Mouse (Mus musculus): Measurements from ENCODE around the gene Grhpr. TPM values are rescaled to one million over a fixed set of nuclear protein-coding genes. Genes with fewer than 3 reads are reported as not detected.
"Not testable (repeated sequence)": the region's sequence is repeated elsewhere in the genome, so short reads cannot be mapped to it uniquely, and the experiment has no call there.

The Grhpr gene
- polyA plus RNA-seq, 1 experiment from 2014 or later: 102 TPM

DNA sequence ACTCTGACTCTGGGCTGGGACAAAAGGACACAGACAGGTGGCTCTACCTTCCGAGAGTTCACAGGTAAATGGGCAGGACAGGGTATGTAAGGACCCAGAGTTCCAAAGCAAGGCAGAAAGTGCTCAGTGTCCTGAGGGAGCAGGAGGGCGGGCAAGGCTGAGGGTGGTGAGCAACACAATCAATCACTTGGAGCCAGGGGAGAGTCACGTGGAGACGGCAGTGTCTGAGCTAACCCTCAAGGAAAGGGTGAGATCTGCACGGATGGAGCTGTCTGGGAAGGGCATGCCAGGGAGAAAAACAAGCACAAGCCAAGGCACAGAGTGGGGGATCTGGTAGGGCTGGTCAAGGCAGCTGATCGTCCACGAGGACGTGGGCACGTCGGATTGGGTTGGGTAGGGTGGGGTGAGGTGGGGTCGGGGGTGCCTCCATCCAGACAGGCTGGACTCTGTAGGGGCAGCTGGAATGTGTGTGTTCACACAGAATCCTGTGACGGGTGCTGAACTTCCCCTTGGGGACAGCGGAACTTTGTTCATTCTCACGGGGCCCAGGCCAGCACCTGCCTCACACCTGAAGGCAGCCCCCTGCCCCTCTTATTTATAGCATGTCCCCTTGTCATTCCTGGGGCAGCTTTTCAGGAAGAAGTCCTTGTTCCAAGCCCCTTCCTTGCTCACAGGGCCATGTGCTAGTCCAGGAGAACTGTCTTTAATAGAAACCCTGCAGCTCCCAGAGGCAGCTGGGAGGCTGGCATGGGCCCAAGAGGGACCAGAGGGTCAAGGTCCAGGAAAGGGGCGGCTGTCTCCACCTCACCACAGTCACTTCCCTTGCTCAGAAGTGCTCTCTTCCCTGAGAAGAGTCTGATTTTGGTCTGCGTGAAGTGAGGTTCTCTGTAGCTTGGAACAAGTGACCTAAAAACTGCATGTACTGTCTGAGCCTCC lies 53.8 kb downstream of the Grhpr start:
- 52% methylated on average over 16 of the region's 16 CpGs for WGBS
- Histone ChIP-seq H3K36me3 (no peaks in the 10 kb centered on the region; the same call in 1 of the 2 replicates), H3K27me3 (replicated peaks) (no peaks in the 10 kb centered on the region), H3K27ac (no peak overlapping the region), H3K4me2 (replicated peaks) (peak overlapping the region; percentile 5; the same call in 1 of the 2 replicates), H3K9ac (no peak overlapping the region), H3K9me3 (no peaks in the 10 kb centered on the region), H3K4me3 (replicated peaks) (no peak overlapping the region), H3K4me1 (replicated peaks) (peaks cover 5% of the 10 kb centered on the region; the same call in 1 of the 2 replicates)
- peak; percentile 83 for ATAC-seq

DNA sequence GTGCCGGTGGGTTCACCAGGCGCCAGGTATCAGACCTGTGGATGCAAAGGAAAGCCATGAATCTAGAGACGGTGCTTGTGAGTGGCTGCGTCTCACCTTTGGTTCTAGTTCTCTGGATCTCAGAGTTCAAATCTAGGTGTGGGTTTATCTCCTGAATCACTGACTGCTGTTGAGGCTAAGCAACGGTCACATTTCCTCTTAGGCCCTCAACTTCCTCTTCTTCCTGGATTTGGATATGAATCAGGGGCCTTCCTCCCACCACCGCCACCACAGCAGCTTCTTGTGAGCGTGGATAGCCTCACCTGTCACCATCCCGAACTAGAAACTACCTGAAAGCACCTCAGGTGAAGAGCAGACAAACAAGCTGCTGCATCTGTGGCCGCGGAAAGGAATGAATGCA lies 54.9 kb downstream of the Grhpr start:
- no peak for ATAC-seq

DNA sequence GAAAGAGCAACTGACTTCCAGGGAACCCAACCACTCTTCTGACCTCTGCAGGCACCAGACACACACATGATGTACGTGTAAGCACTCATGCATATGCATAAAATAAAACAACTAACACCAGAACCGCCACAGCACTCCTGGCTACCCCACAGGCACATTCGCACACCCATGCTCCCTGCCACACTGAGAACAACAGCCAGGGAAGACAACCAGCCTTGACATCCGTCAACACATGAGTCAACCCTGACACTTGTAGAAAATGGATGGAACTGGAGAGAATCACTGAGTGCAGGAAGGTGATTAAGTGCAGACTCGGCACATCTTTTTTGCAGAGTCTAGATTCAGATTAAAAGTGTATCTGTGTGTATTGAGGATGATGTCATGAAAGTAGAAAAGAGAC lies 55.4 kb downstream of the Grhpr start:
- WGBS: 89% methylated on average over 5 of the region's 5 CpGs
- no peak for ATAC-seq
- Histone ChIP-seq H3K4me2 (replicated peaks) (no peak overlapping the region), H3K4me3 (replicated peaks) (no peak overlapping the region), H3K36me3 (peaks cover 4% of the 10 kb centered on the region; the same call in 1 of the 2 replicates), H3K4me1 (replicated peaks) (peaks cover 5% of the 10 kb centered on the region; the same call in 1 of the 2 replicates), H3K27me3 (replicated peaks) (no peaks in the 10 kb centered on the region), H3K9ac (no peak overlapping the region), H3K27ac (no peak overlapping the region), H3K9me3 (no peaks in the 10 kb centered on the region)

More for the DNA sequence above, 54.9 kb downstream of the Grhpr start:
- Histone ChIP-seq H3K9me3 (no peaks in the 10 kb centered on the region), H3K4me2 (replicated peaks) (no peak overlapping the region), H3K27ac (no peak overlapping the region), H3K9ac (no peak overlapping the region), H3K4me3 (replicated peaks) (no peak overlapping the region), H3K4me1 (replicated peaks) (peaks cover 5% of the 10 kb centered on the region; the same call in 1 of the 2 replicates), H3K36me3 (peaks cover 4% of the 10 kb centered on the region; the same call in 1 of the 2 replicates), H3K27me3 (replicated peaks) (no peaks in the 10 kb centered on the region)
- WGBS: 90% methylated on average over 10 of the region's 10 CpGs

DNA sequence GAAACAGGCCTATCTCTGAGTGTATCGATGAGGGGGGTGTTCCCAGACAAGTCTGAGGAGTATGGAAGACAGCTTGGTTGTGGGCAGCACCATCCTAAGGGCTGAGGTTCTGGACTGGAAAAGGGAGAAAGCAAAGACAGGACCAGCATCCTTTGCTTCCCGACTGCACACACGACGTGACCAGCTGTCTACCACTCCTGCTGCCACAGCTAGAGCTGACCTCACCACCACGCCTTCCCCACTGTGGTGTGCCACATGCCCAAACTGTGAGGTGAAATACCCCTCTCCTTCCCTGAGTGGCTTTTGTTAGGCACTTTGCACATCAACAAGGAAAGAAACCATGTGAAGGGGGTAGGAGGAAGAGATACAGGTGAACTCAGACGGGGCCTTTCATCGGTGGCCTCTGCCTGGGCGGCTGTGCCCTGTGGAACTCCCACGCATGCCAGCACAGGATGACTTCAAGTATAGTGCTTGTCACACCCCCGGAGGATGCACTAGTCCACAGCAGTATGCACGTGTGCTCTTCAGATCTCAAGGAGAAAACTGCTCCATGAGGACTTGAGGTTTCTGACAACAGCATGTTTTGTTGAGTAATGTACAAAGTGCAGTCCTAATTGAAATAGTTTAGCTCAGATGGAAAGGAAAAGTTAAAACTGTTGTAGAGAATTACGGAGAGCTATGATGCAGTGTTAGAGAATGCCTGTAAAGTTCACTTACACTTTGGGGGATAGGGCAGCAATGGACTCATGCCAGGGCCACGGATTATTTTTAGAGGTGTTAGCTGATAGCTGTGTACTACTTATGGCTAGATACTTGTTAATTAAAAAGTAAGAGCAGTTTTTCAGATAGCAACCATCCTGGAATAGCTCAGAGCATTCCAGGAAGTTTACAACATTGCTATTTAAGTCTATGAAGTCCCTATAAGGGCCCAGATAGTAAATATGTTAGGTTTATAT lies 56.5 kb downstream of the Grhpr start:
- no peak overlapping the region for H3K27ac ChIP-seq

DNA sequence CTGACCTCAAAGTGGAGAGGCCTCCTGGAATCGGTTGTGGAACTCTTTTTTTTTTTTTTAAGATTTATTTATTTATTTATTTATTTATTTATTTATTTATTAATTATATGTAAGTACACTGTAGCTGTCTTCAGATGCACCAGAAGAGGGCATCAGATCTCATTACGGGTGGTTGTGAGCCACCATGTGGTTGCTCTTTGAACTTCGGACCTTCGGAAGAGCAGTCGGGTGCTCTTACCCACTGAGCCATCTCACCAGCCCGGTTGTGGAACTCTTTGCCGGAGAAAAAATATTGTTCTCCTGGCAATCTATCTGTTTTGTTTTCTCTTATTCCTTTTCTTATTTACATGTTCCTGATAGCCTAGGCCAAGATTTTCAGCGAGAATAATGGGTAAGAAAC lies 57.7 kb downstream of the Grhpr start:
- 68% methylated on average over 8 of the region's 8 CpGs for WGBS
- ATAC-seq; H3K4me3 ChIP-seq (replicated peaks); H3K9ac ChIP-seq; H3K36me3 ChIP-seq; H3K27me3 ChIP-seq (replicated peaks); H3K4me2 ChIP-seq (replicated peaks); H3K27ac ChIP-seq; H3K4me1 ChIP-seq (replicated peaks); H3K9me3 ChIP-seq: not testable (repeated sequence)

More for the DNA sequence above, 56.5 kb downstream of the Grhpr start:
- Histone ChIP-seq H3K36me3 (peaks cover 4% of the 10 kb centered on the region; the same call in 1 of the 2 replicates), H3K27me3 (replicated peaks) (no peaks in the 10 kb centered on the region), H3K9ac (no peak overlapping the region), H3K4me3 (replicated peaks) (no peak overlapping the region), H3K4me1 (replicated peaks) (peaks cover 5% of the 10 kb centered on the region; the same call in 1 of the 2 replicates), H3K9me3 (no peaks in the 10 kb centered on the region), H3K4me2 (replicated peaks) (no peak overlapping the region)
- 88% methylated on average over 13 of the region's 13 CpGs for WGBS
- no peak for ATAC-seq

DNA sequence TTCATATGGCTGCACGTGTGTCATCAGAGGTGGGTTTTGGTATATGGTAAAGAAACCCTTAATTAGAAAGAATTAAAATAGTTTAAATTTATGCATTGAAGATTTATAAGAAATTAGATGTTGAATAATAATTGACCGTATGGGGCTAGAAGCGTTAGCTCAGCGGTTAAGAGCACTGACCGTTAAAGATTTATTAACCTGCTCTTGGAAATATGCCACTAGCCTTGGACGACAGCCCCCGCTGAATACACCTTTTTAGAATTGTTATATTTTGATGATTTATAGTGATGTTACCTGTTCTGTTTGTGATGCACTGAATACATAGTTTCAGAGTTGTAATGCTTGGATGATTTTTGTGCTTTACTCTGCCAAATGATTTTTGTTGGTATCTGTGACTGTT lies 58.4 kb downstream of the Grhpr start:
- ATAC-seq, H3K36me3 ChIP-seq: not testable (repeated sequence)

More for the DNA sequence above, 58.4 kb downstream of the Grhpr start:
- 92% methylated on average over 7 of the region's 7 CpGs for WGBS
- not testable (repeated sequence) for H3K9ac ChIP-seq; H3K27me3 ChIP-seq (replicated peaks); H3K4me1 ChIP-seq (replicated peaks); H3K4me3 ChIP-seq (replicated peaks); H3K4me2 ChIP-seq (replicated peaks); H3K9me3 ChIP-seq; H3K27ac ChIP-seq

Other genes starting within 250 kb of the Grhpr start
- gene Zcchc7, start 225.5 kb upstream of the Grhpr start, polyA plus RNA-seq (2015; fragmentation: Nextera tagmentation; extraction: Ambion mirVana): 44.0 and 47.6 TPM in 2 replicates
- 15.8 and 16.5 TPM in 2 replicates for gene Zbtb5, start 31.0 kb downstream of the Grhpr start, polyA plus RNA-seq (2015; fragmentation: Nextera tagmentation; extraction: Ambion mirVana)
- 34.8 and 35.9 TPM in 2 replicates for gene Polr1e, start 37.2 kb downstream of the Grhpr start, polyA plus RNA-seq (2015; fragmentation: Nextera tagmentation; extraction: Ambion mirVana)
- gene Fbxo10, start 103.2 kb downstream of the Grhpr start, polyA plus RNA-seq (2015; fragmentation: Nextera tagmentation; extraction: Ambion mirVana): 8.2 and 9.4 TPM in 2 replicates
- 407 and 433 TPM in 2 replicates for gene Tomm5, start 126.7 kb downstream of the Grhpr start, polyA plus RNA-seq (2015; fragmentation: Nextera tagmentation; extraction: Ambion mirVana)
- 0.48 and 0.57 TPM in 2 replicates for gene Frmpd1, start 203.5 kb downstream of the Grhpr start, polyA plus RNA-seq (2015; fragmentation: Nextera tagmentation; extraction: Ambion mirVana)

All from intestine, embryonic 15.5 days (tissue).